Mouse (Mus musculus) cerebellum, adult 2 months (tissue): ENCODE data around the gene Map9. TPM values are rescaled to one million over a fixed set of nuclear protein-coding genes. Genes with fewer than 3 reads are reported as not detected.
A peak's percentile ranks its signal among the peaks of the same experiment; 100 is the strongest.

Experiments
- DNase-seq, 2 experiments: peaks; one replicate each; pipeline ENCODE4 v3.0.0; 2021
- H3K27ac ChIP-seq: fragments of 200-500 bp; 2 replicates; pipeline ENCODE4 v1.5.1; 2012; ENCODE audit warnings: low read length, control low read depth, inconsistent platforms; ENCODE audit not compliant: insufficient read depth
- H3K27me3 ChIP-seq: fragments of 200-500 bp; 2 replicates; pipeline ENCODE4 v1.6.1; 2012; ENCODE audit warnings: inconsistent platforms, mild to moderate bottlenecking, low read length, moderate library complexity; ENCODE audit not compliant: control insufficient read depth, insufficient read depth
- H3K4me1 ChIP-seq: fragments of 200-500 bp; 2 replicates; pipeline ENCODE4 v1.6.1; 2011; ENCODE audit warnings: low read length; ENCODE audit not compliant: control insufficient read depth, insufficient read depth
- H3K4me3 ChIP-seq: fragments of 200-500 bp; replicated peaks from 2 replicates; pipeline ENCODE3; 2011; ENCODE audit warnings: mild to moderate bottlenecking, low read depth, low read length, control low read depth; ENCODE audit not compliant: insufficient read depth
- CTCF ChIP-seq: fragments of 200-500 bp; IDR thresholded peaks from 2 replicates; pipeline ENCODE4 v1.5.1; 2011; ENCODE audit warnings: low read depth, mild to moderate bottlenecking, control low read depth, low read length, moderate library complexity, borderline replicate concordance; ENCODE audit not compliant: insufficient read depth
- POLR2A ChIP-seq: fragments of 200-500 bp; IDR thresholded peaks from 2 replicates; pipeline ENCODE4 v1.6.1; 2011; ENCODE audit warnings: low read length, control low read depth, borderline replicate concordance; ENCODE audit not compliant: insufficient read depth
- WGBS: fragments of 180-500 bp; shearing (Covaris S2); methylation state at CpG from one replicate; pipeline ENCODE4 v1.1.7; 2018; 5-methylcytosine and 5-hydroxymethylcytosine counted together
- polyA plus RNA-seq: library from polyadenylated mRNA; depleted of rRNA; stranded (reverse); fragments of >200 nt; gene quantifications from 2 replicates; pipeline ENCODE4 v1.2.3, GENCODE M21; 2012

Gene Map9
- polyA plus RNA-seq, 1 experiment: 15.9 TPM

DNA sequence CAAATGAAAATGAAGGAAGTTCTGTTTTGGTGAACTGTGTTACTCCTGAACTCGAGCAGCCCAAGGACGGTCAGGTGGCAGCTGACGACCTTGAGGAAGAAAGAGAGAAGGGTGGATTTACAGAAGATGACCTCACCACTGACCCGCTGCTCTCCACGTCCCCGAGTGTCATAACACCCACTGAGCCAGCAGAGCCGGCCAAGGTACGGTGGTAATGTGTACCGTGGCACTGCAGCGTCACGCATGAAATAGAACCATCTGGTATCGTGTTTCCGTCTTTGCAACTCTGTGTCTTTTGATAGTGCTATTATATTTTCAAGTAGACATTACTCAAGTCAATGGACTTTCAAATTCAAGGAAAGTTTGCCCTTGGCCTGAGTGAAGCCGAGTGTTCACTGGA lies 19.1 kb downstream of the Map9 start:
- Histone ChIP-seq H3K4me1 (no peaks in the 10 kb centered on the region; the same call in 1 of the 2 replicates), H3K4me3 (no peak overlapping the region), H3K27ac (no peak overlapping the region), H3K27me3 (no peaks in the 10 kb centered on the region)
- WGBS: 68% methylated on average over 14 of the region's 14 CpGs
- TF ChIP-seq CTCF (no peak), POLR2A (no peak)
- DNase-seq: no peak

- Histone ChIP-seq H3K4me1 (no peaks in the 10 kb centered on the region), H3K27me3 (no peaks in the 10 kb centered on the region), H3K27ac (peak overlapping the region; percentile 11; the same call in 1 of the 2 replicates), H3K4me3 (no peak overlapping the region)
- no peak for DNase-seq
- WGBS: 81% methylated on average over 11 of the region's 11 CpGs
- no peak for TF ChIP-seq POLR2A
- no peak for TF ChIP-seq CTCF
Observed at GRCm38 (mm10) chr3:82382325-82382724, 24.5 kb downstream of the Map9 start.

GRCm38 (mm10) chr3:82385091-82385490 lies 27.2 kb downstream of the Map9 start:
- TF ChIP-seq CTCF: no peak
- no peak for TF ChIP-seq POLR2A
- Histone ChIP-seq H3K27me3 (no peaks in the 10 kb centered on the region), H3K4me1 (no peaks in the 10 kb centered on the region), H3K4me3 (no peak overlapping the region), H3K27ac (no peak overlapping the region)
- no peak for DNase-seq
- 91% methylated on average over 8 of the region's 8 CpGs for whole genome bisulfite sequencing

DNA sequence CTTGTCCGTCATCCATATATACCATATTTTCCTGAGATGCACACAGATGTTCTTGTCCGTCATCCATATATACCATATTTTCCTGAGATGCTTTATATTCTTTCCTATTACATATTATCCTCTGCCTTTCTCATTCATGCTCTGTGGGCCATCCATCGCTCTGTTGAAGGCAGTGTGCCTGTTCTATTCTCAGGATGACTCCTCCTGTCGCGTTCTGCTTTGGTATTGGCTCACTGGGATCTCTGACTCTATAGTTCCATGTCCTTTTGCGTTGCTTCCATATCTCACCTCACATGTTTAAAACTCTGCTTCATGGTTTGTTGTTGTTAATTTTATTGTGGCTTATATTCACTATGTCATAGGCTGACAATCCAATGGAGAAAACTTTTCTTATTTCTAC lies 48.0 kb downstream of the Map9 start:
- peak overlapping the region; percentile 61; the same call in 1 of the 2 replicates for H3K27ac ChIP-seq
- H3K4me3 ChIP-seq: no peak overlapping the region
- peak; percentile 29 to 47 for DNase-seq
- H3K27me3 ChIP-seq: no peaks in the 10 kb centered on the region
- WGBS: 40% methylated on average over 6 of the region's 6 CpGs
- TF ChIP-seq POLR2A: no peak
- peaks cover 3% of the 10 kb centered on the region; the same call in 1 of the 2 replicates for H3K4me1 ChIP-seq

DNA sequence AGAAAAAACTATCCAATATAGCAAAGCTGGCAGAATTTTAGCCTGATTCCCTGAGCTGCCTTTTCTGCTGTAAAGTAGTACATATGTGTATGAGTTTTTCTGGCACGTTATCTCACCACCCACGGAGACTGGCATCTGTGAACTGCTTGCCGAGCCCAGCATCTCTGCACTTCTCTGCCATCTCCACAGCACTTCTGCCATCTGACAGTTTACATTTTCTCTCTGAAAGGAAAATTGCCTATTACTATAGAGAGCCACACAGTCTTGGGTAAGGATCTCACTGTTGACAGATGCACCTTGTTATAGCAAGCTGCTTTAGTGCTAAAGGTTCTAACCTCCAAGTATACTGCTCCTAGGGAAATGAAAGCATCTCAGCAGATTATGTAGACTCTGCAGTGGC lies 48.5 kb downstream of the Map9 start:
- peaks cover 3% of the 10 kb centered on the region; the same call in 1 of the 2 replicates for H3K4me1 ChIP-seq
- DNase-seq: peak; percentile 95 to 98
- 4% methylated on average over 3 of the region's 3 CpGs for WGBS
- TF ChIP-seq POLR2A (no peak), CTCF (no peak)
- H3K27ac ChIP-seq: peak overlapping the region; percentile 93; the same call in 1 of the 2 replicates
- no peak overlapping the region for H3K4me3 ChIP-seq
- H3K27me3 ChIP-seq: no peaks in the 10 kb centered on the region

DNA sequence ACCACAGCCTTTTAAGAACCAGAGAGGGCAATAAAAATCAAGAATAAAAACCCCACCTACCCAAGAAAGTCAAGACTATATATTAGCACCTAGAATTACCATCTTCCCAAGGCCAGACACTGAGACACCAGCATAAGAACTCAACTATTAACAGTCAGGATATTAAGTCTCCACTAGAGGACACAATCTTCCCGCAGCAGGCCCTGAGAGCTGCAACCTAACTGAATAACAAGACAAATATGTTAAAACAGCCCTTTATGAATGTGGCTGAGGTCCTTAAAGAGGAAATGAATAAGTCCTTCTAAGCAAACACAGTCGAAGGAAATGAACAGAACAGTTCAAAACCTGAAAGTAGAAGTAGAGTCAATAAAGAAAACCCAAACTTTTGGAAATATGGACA lies 49.6 kb downstream of the Map9 start:
- Histone ChIP-seq H3K27ac (no peak overlapping the region; the same call in 1 of the 2 replicates), H3K4me3 (no peak overlapping the region), H3K4me1 (peaks cover 3% of the 10 kb centered on the region; the same call in 1 of the 2 replicates), H3K27me3 (no peaks in the 10 kb centered on the region)
- DNase-seq: peak; percentile 37 to 59
- WGBS: 51% methylated on average over 2 of the region's 2 CpGs
- TF ChIP-seq CTCF: peak; percentile 40; the same call in 1 of the 2 replicates
- TF ChIP-seq POLR2A: no peak

DNA sequence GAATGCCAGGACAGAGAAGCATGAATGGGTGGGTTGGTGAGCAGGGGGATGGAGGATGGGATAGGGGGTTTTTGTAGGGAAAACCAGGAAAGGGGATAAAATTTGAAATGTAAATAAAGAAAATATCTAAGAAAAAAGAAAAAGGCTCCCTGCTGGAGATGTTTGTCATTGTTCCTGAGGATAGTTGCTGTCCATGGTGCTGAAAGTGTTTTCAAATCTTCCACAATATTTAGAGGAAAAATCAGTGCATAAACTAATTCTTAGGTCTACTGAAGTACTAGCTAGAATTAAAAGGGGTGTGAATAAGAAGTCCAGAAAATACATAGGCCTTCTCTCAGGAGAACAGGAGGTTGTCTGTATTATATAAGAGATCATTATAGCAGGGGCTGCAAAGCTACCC lies 54.6 kb downstream of the Map9 start:
- DNase-seq: no peak
- TF ChIP-seq POLR2A (no peak), CTCF (no peak)
- H3K27me3 ChIP-seq: no peaks in the 10 kb centered on the region
- no peak overlapping the region for H3K27ac ChIP-seq
- no peak overlapping the region for H3K4me3 ChIP-seq
- H3K4me1 ChIP-seq: no peaks in the 10 kb centered on the region

DNA sequence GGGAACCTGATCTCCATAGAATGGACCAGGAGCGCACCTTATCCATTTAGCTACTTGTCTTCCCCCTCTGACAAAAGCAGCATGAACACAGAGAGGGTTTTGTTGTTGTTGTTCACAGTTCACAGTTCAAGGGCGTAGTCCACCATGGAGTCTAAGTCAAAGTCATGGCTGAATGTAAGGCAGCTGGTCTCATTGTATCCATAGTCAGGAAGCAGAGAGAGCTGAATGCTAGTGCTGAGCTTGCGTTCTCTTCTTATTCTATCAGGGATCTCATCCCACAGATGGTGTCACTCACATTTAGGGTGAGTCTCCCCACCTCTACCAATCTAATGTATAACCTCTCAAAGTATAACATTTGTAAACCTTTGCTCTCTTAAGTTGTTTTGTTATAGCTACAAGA lies 60.1 kb downstream of the Map9 start:
- no peak for DNase-seq
- Histone ChIP-seq H3K4me3 (no peak overlapping the region), H3K4me1 (no peaks in the 10 kb centered on the region; the same call in 1 of the 2 replicates), H3K27me3 (no peaks in the 10 kb centered on the region), H3K27ac (no peak overlapping the region)
- no peak for TF ChIP-seq CTCF
- 94% methylated on average over 3 of the region's 3 CpGs for WGBS
